Mouse (Mus musculus) embryo, embryonic 10 days (tissue): ENCODE results near the gene Pex13.
"Not testable (repeated sequence)": the region's sequence is repeated elsewhere in the genome, so short reads cannot be mapped to it uniquely, and the experiment has no call there.

Experiments used
- DNase-seq: peaks from one replicate; pipeline ENCODE4 v3.0.0-alpha.2; 2015; ENCODE audit warnings: low spot score

Gene Pex13

DNA sequence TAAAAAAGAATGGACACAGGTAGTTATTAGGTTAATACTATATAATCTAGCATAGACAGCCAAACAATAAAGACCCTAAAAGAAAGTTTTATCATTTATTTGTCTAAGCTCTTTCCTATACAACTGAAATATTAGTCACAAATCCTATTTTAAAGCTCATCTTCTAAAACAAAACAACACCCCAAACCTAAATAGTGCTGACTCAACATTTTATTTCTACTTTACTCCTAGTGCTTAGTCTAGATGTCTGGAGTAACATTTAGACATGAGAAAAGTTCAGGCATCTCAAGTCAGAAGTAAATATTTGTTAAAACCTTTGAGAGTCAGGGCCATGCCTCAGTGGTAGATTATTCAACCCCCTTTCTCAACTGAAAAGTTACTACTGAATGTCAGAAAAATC, 18.3 kb downstream of the Pex13 start:
- no peak for DNase-seq

DNA sequence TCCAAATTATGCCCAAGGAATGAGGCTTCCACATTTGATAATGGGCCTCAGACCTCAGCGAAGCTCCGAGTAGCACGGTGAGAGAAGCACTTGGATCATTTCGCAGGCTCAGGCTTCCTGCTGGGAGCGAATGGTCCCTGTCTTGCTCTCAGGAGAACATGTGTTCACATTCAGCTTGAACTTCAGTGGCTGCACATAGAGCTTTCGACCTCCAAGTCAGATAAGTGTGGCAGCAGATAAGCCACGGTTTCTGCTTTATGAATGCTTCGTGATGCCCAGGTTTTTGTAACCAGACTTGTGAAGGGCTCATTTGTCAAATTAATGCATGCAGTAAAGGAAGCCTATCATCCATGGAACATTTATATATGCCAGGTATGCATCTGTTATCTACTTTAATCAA, 31.2 kb downstream of the Pex13 start:
- no peak for DNase-seq

DNA sequence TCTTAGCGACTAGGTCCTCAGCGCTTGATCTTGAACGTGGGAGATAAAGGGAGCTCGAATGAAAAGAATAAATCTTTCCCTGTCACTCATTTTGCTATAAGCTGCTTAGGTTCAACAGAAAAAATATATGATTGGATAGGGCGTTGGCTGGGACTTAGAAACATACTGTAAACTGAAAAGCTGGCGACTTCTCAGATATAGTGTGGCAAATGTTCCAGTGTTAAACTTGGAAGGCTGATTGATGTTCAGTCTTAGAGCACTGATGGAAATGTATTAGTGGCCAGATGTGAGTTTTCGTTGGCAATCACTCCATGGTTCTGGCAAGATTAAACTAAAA, 31.9 kb downstream of the Pex13 start:
- no peak for DNase-seq

DNA sequence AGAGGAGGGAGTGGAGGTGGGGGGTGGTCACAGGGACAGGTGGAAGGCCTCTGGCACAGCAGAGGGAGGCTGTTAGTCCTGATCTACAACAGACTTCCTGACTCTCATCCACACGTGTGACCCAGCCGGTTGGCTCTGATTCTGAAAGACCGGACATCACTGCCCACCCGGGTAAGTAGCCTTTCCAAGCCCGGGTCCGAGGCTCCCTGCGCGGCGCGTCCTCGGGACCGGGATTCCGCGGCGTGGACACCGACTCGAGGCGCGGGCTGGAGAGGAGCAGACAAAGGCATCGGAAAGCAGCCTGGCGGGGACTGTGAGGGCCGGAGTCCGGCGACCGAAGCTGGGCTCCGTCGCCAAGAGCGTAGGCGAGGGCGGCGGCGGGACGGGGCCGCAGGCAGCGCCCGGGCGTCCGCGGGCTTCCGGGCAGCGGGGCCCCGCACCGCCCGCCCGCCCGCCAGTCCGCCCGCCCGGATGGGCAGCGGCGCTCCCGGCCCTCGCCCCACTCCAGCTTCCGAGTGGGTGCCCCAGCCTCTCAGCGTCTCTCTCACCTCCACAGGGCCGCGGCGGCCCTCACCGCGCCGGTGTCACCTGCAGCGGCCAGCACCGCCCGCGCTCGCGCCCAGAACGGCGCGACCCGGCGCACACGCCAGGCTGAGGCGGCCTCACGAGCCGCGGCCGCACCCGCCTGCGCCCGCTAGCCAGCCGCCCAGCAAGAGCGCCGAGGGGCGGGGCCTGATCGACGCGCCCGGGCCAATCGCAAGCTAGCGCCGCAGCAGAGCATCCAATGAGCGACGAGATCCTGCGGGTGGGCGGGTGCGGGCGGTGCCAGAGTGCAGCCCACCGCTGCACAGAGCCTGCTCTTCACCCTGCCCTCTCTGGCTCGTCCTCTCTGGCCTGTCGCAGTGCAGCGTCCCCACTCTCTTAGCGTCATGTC, 32.5 kb downstream of the Pex13 start, which contains the start of gene 0610010F05Rik:
0610010F05Rik (minus strand) TSS at position 695 of the 934 bp plus-strand sequence.
- peak; percentile 94 for DNase-seq

DNA sequence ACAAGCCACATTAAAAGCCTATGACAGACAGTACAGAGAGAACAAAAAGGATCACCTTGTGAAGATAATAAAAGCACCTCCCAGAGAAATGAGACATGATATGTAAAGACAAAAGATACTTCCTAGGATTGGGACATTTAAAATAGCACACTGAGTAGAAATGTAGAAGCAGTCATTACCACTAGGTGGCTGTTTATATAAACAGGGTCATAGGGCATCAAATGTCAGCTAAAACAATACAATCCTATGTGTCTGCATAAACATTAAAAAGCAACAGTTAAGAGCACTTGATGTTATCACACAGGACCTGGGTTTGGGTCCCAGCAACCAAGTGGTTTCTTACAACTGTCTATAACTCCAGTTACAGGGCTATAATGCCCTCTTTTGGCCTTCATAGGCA, 35.1 kb downstream of the Pex13 start:
- no peak for DNase-seq

DNA sequence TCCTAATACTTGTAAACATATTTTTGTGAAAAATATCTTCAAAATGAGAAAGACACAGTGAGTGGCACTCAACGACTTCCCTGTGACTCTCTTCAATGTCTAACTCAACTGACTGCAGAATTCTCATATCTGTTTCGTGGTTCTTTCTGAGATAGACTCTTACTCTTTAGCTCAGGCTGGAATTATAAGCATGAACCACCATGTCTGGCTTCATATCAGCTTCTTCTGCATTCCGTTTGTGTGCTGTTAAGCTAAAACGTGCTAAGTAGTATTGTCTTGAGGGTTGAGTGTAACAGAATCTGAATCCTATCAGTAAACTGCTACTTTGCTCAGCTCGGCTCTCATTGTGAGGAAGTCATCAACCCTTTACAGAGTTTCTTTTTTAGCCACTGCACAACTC, 46.8 kb downstream of the Pex13 start:
- DNase-seq: no peak

DNA sequence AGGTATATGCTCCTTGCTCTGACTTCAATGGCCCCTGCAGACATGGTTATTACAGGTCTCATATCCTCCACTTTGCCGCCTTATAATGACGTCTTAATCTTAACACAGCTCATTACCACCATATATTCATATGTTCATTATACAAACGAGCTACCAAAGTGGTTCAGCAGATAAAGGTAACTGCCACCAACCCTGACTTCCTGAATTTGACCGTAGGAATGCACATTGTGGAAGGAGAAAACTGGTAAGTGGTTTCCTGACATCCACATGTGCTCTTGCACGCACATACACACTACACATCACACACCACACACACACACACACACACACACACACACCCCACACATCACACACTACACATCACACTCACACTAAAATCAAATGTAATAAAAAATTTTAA, 51.2 kb downstream of the Pex13 start:
- DNase-seq: no peak

DNA sequence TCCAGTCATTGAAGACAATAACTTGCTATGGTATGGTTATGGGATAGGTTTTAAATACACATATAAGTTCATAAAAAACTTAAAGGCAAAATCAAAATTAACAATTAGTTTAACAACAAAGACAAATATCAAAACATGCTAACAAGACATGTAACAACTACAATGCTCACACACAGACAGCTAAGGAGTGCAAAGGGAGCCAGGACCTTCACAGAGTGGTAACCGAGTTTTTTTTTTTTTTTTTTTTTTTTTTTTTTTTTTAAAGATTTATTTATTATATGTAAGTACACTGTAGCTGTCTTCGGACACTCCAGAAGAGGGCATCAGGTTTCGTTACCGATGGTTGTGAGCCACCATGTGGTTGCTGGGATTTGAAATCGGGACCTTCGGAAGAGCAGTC, 58.5 kb downstream of the Pex13 start:
- not testable (repeated sequence) for DNase-seq
